Mouse (Mus musculus): ENCODE measurements at regions not wholly inside any gene's neighbourhood (a gene's known extent, or its start where the extent isn't known, plus 50 kb on each side); places are given as distances from the start of the nearest gene placed in this dataset.

- no peaks in the 10 kb centered on the region for H3K36me3 ChIP-seq (ENCODE audit: control insufficient read depth, insufficient read depth, low read length)
- ATAC-seq (ENCODE audit: low FRiP score, low TSS enrichment): no peak
- no peak overlapping the region for H3K4me3 ChIP-seq (ENCODE audit: low read length)
- H3K4me2 ChIP-seq (replicated peaks; ENCODE audit: low read depth, low read length): no peak overlapping the region
- H3K9me3 ChIP-seq (ENCODE audit: control insufficient read depth, low read length): peaks cover 9% of the 10 kb centered on the region; the same call in 1 of the 2 replicates
- H3K27ac ChIP-seq (ENCODE audit: low read depth, low read length): no peak overlapping the region
- H3K9ac ChIP-seq (ENCODE audit: low read depth, low read length): no peak overlapping the region
- H3K4me1 ChIP-seq (ENCODE audit: control insufficient read depth, insufficient read depth, low read length): peaks cover 15% of the 10 kb centered on the region
- H3K27me3 ChIP-seq (ENCODE audit: control insufficient read depth, insufficient read depth, low read length): no peaks in the 10 kb centered on the region
- WGBS: 63% methylated on average over 14 of the region's 14 CpGs
Measured at GRCm38 (mm10) chr2:166242786-166243521, 87.5 kb upstream of the Sulf2 start.

GRCm38 (mm10) chr2:166241310-166241709 lies 85.8 kb upstream of the Sulf2 start:
- Histone ChIP-seq H3K4me3 (ENCODE audit: low read length) (no peak overlapping the region), H3K36me3 (ENCODE audit: control insufficient read depth, insufficient read depth, low read length) (no peaks in the 10 kb centered on the region), H3K9me3 (ENCODE audit: control insufficient read depth, low read length) (peaks cover 9% of the 10 kb centered on the region; the same call in 1 of the 2 replicates), H3K27ac (ENCODE audit: low read depth, low read length) (no peak overlapping the region), H3K9ac (ENCODE audit: low read depth, low read length) (no peak overlapping the region), H3K27me3 (ENCODE audit: control insufficient read depth, insufficient read depth, low read length) (no peaks in the 10 kb centered on the region), H3K4me2 (replicated peaks; ENCODE audit: low read depth, low read length) (no peak overlapping the region), H3K4me1 (ENCODE audit: control insufficient read depth, insufficient read depth, low read length) (peaks cover 24% of the 10 kb centered on the region)
- 86% methylated on average over 3 of the region's 3 CpGs for WGBS
- ATAC-seq (ENCODE audit: low FRiP score, low TSS enrichment): no peak

GRCm38 (mm10) chr2:166240056-166240455 lies 84.6 kb upstream of the Sulf2 start:
- Histone ChIP-seq H3K9ac (ENCODE audit: low read depth, low read length) (no peak overlapping the region), H3K36me3 (ENCODE audit: control insufficient read depth, insufficient read depth, low read length) (no peaks in the 10 kb centered on the region), H3K4me3 (ENCODE audit: low read length) (no peak overlapping the region), H3K4me1 (ENCODE audit: control insufficient read depth, insufficient read depth, low read length) (peaks cover 20% of the 10 kb centered on the region), H3K27ac (ENCODE audit: low read depth, low read length) (no peak overlapping the region), H3K9me3 (ENCODE audit: control insufficient read depth, low read length) (peaks cover 9% of the 10 kb centered on the region; the same call in 1 of the 2 replicates), H3K27me3 (ENCODE audit: control insufficient read depth, insufficient read depth, low read length) (no peaks in the 10 kb centered on the region), H3K4me2 (replicated peaks; ENCODE audit: low read depth, low read length) (no peak overlapping the region)
- no peak for ATAC-seq (ENCODE audit: low FRiP score, low TSS enrichment)
- 67% methylated on average over 4 of the region's 4 CpGs for WGBS

- Histone ChIP-seq H3K4me1 (ENCODE audit: control insufficient read depth, insufficient read depth, low read length) (peaks cover 18% of the 10 kb centered on the region), H3K27me3 (ENCODE audit: control insufficient read depth, insufficient read depth, low read length) (no peaks in the 10 kb centered on the region), H3K9ac (ENCODE audit: low read depth, low read length) (no peak overlapping the region), H3K4me3 (ENCODE audit: low read length) (no peak overlapping the region), H3K9me3 (ENCODE audit: control insufficient read depth, low read length) (peaks cover 9% of the 10 kb centered on the region; the same call in 1 of the 2 replicates), H3K4me2 (replicated peaks; ENCODE audit: low read depth, low read length) (no peak overlapping the region), H3K27ac (ENCODE audit: low read depth, low read length) (no peak overlapping the region), H3K36me3 (ENCODE audit: control insufficient read depth, insufficient read depth, low read length) (no peaks in the 10 kb centered on the region)
- peak; percentile 52 for ATAC-seq (ENCODE audit: low FRiP score, low TSS enrichment)
- WGBS: 28% methylated on average over 13 of the region's 13 CpGs
Measured at GRCm38 (mm10) chr2:166237554-166238269, 82.2 kb upstream of the Sulf2 start.

GRCm38 (mm10) chr2:166236102-166236501 lies 80.6 kb upstream of the Sulf2 start:
- Histone ChIP-seq H3K4me1 (ENCODE audit: control insufficient read depth, insufficient read depth, low read length) (peaks cover 24% of the 10 kb centered on the region), H3K9ac (ENCODE audit: low read depth, low read length) (no peak overlapping the region), H3K27ac (ENCODE audit: low read depth, low read length) (no peak overlapping the region), H3K4me3 (ENCODE audit: low read length) (no peak overlapping the region), H3K36me3 (ENCODE audit: control insufficient read depth, insufficient read depth, low read length) (no peaks in the 10 kb centered on the region), H3K4me2 (replicated peaks; ENCODE audit: low read depth, low read length) (no peak overlapping the region), H3K9me3 (ENCODE audit: control insufficient read depth, low read length) (peaks cover 9% of the 10 kb centered on the region; the same call in 1 of the 2 replicates), H3K27me3 (ENCODE audit: control insufficient read depth, insufficient read depth, low read length) (no peaks in the 10 kb centered on the region)
- ATAC-seq (ENCODE audit: low FRiP score, low TSS enrichment): no peak
- WGBS: 89% methylated on average over 5 of the region's 5 CpGs

- Histone ChIP-seq H3K36me3 (ENCODE audit: control insufficient read depth, insufficient read depth, low read length) (no peaks in the 10 kb centered on the region), H3K4me2 (replicated peaks; ENCODE audit: low read depth, low read length) (no peak overlapping the region), H3K9me3 (ENCODE audit: control insufficient read depth, low read length) (no peaks in the 10 kb centered on the region), H3K9ac (ENCODE audit: low read depth, low read length) (no peak overlapping the region), H3K27ac (ENCODE audit: low read depth, low read length) (no peak overlapping the region), H3K4me3 (ENCODE audit: low read length) (no peak overlapping the region), H3K4me1 (ENCODE audit: control insufficient read depth, insufficient read depth, low read length) (peaks cover 24% of the 10 kb centered on the region), H3K27me3 (ENCODE audit: control insufficient read depth, insufficient read depth, low read length) (no peaks in the 10 kb centered on the region)
- WGBS: 82% methylated on average over 7 of the region's 7 CpGs
- no peak for ATAC-seq (ENCODE audit: low FRiP score, low TSS enrichment)
Measured at GRCm38 (mm10) chr2:166234579-166235212, 79.2 kb upstream of the Sulf2 start.

- ATAC-seq (ENCODE audit: low FRiP score, low TSS enrichment): no peak
- 68% methylated on average over 1 of the region's 1 CpGs for WGBS
- H3K36me3 ChIP-seq (ENCODE audit: control insufficient read depth, insufficient read depth, low read length): no peaks in the 10 kb centered on the region
- H3K9ac ChIP-seq (ENCODE audit: low read depth, low read length): no peak overlapping the region
- no peaks in the 10 kb centered on the region for H3K27me3 ChIP-seq (ENCODE audit: control insufficient read depth, insufficient read depth, low read length)
- no peaks in the 10 kb centered on the region for H3K9me3 ChIP-seq (ENCODE audit: control insufficient read depth, low read length)
- peaks cover 20% of the 10 kb centered on the region for H3K4me1 ChIP-seq (ENCODE audit: control insufficient read depth, insufficient read depth, low read length)
- H3K4me3 ChIP-seq (ENCODE audit: low read length): no peak overlapping the region
- no peak overlapping the region for H3K4me2 ChIP-seq (replicated peaks; ENCODE audit: low read depth, low read length)
- H3K27ac ChIP-seq (ENCODE audit: low read depth, low read length): no peak overlapping the region
Measured at GRCm38 (mm10) chr2:166233246-166233645, 77.8 kb upstream of the Sulf2 start.

- Histone ChIP-seq H3K27ac (ENCODE audit: low read depth, low read length) (no peak overlapping the region), H3K4me2 (replicated peaks; ENCODE audit: low read depth, low read length) (no peak overlapping the region), H3K36me3 (ENCODE audit: control insufficient read depth, insufficient read depth, low read length) (no peaks in the 10 kb centered on the region), H3K4me3 (ENCODE audit: low read length) (no peak overlapping the region), H3K27me3 (ENCODE audit: control insufficient read depth, insufficient read depth, low read length) (no peaks in the 10 kb centered on the region), H3K9ac (ENCODE audit: low read depth, low read length) (no peak overlapping the region), H3K9me3 (ENCODE audit: control insufficient read depth, low read length) (no peaks in the 10 kb centered on the region), H3K4me1 (ENCODE audit: control insufficient read depth, insufficient read depth, low read length) (peaks cover 11% of the 10 kb centered on the region)
- WGBS: 33% methylated on average over 3 of the region's 3 CpGs
- no peak for ATAC-seq (ENCODE audit: low FRiP score, low TSS enrichment)
Measured at GRCm38 (mm10) chr2:166232376-166232775, 76.9 kb upstream of the Sulf2 start.

- peaks cover 13% of the 10 kb centered on the region; the same call in 1 of the 2 replicates for H3K4me1 ChIP-seq (ENCODE audit: control insufficient read depth, insufficient read depth, low read length)
Measured at GRCm38 (mm10) chr2:166230617-166231016, 75.2 kb upstream of the Sulf2 start.

More at GRCm38 (mm10) chr2:166230617-166231016, 75.2 kb upstream of the Sulf2 start:
- Histone ChIP-seq H3K4me3 (ENCODE audit: low read length) (no peak overlapping the region), H3K9ac (ENCODE audit: low read depth, low read length) (no peak overlapping the region), H3K4me2 (replicated peaks; ENCODE audit: low read depth, low read length) (no peak overlapping the region), H3K9me3 (ENCODE audit: control insufficient read depth, low read length) (peaks cover 4% of the 10 kb centered on the region), H3K27ac (ENCODE audit: low read depth, low read length) (no peak overlapping the region), H3K36me3 (ENCODE audit: control insufficient read depth, insufficient read depth, low read length) (no peaks in the 10 kb centered on the region), H3K27me3 (ENCODE audit: control insufficient read depth, insufficient read depth, low read length) (no peaks in the 10 kb centered on the region)
- 91% methylated on average over 6 of the region's 6 CpGs for WGBS
- ATAC-seq (ENCODE audit: low FRiP score, low TSS enrichment): no peak

All from kidney, embryonic 14.5 days (tissue).